Mouse (Mus musculus): Measurements from ENCODE around the gene Gm49378. TPM values are rescaled to one million over a fixed set of nuclear protein-coding genes. Genes with fewer than 3 reads are reported as not detected.

Gm49378 gene
- total RNA-seq, 2 experiments from 2014 or later: 0.72 to 1.2 TPM

GRCm38 (mm10) chr14:55589771-55590448 is 47.8 kb downstream of the Gm49378 start:
- DNase-seq: no peak

DNA sequence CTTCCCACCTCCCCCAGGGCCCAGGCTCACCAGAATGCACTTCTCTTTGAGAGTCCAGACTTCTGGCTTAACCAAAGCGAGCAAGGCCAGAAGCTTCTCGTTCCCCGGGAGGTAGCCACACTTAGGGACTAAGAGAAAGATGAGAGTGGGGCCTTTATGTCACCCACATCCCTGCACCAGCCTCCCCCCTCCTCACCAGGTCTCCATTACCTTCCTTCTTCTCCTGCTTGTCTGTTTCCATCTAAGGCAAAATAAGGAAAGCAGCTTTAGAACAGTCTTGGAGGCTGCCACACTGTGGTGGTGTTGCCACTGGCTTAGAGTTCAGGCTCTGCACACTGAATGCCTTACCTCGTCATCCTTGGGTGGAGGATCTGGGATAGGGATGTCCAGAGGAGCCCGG is 48.4 kb downstream of the Gm49378 start:
- DNase-seq: no peak

- DNase-seq: no peak
Measured at GRCm38 (mm10) chr14:55586149-55586548, 51.5 kb downstream of the Gm49378 start.

GRCm38 (mm10) chr14:55585566-55585960 is 52.1 kb downstream of the Gm49378 start:
- no peak for DNase-seq

- peak; percentile 83 for DNase-seq
Measured at GRCm38 (mm10) chr14:55584702-55585565, 52.8 kb downstream of the Gm49378 start, which contains the start of gene Emc9. Emc9 (minus strand) TSS chr14:55585302.

- DNase-seq: no peak
Measured at GRCm38 (mm10) chr14:55584303-55584701, 53.4 kb downstream of the Gm49378 start.

GRCm38 (mm10) chr14:55581981-55582681 is 55.6 kb downstream of the Gm49378 start:
- DNase-seq: no peak

- DNase-seq: no peak
Measured at GRCm38 (mm10) chr14:55580731-55581130, 57.0 kb downstream of the Gm49378 start.

DNA sequence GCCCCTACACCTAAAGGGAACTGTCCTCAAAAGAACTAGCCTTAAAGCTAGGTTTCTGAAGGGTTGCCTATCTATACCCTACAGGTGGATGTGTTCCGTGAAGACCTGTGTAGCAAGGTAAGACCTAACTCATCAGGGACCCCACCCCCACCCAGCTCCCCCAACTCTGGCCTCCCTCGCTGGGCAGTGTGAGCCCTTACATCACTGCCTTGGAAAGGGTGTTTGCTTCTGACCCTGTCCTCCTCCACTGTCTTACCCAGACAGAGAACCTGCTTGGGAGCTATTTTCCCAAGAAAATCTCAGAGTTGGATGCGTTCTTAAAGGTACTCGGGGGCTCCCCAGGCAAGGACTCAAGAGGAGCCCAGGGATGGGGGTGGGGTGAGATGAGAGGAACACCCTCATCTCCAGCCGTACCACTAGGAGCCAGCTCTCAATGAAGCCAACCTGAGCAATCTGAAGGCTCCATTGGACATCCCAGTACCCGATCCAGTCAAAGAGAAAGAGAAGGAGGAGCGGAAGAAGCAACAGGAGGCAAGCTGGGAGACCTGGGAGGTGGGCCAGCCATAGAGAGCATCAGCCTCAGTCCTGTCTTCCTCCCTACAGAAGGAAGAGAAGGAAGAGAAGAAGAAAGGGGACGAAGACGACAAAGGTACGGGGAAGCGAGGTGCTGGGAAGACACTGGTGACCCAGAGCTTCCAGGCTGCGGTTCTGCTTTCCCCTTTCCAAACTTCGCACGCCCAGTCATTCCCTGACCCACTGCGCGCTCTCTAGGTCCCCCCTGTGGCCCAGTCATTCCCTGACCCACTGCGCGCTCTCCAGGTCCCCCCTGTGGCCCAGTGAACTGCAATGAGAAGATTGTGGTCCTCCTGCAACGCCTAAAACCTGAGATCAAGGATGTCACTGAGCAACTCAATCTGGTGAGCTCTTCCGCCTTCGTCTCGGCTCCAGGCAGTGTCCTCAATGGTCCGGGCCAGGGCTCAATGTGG is 57.9 kb downstream of the Gm49378 start:
- DNase-seq: no peak

Other genes starting within 250 kb of the Gm49378 start
- 10 to 100 TPM; 42.1 to 47.7 TPM for gene Dhrs4, start 159.1 kb downstream of the Gm49378 start, total RNA-seq (2021)
- gene Carmil3, start 147.2 kb downstream of the Gm49378 start, total RNA-seq (2021): under 1 TPM; 0.33 to 0.40 TPM
- gene Cpne6, start 127.5 kb downstream of the Gm49378 start, total RNA-seq (2021): not detected
- gene Nrl, start 112.9 kb downstream of the Gm49378 start, total RNA-seq (2021): not detected
- gene Pck2, start 97.6 kb downstream of the Gm49378 start, total RNA-seq (2021): 1 to 10 TPM; 4.7 to 6.9 TPM
- 100 to 1,000 TPM in 1 of 2 experiments, 10 to 100 TPM in 1; 97.3 to 105 TPM for gene Dcaf11, start 77.9 kb downstream of the Gm49378 start, total RNA-seq (2021)
- gene A730061H03Rik, start 77.5 kb downstream of the Gm49378 start, total RNA-seq (2021): not detected
- 100 to 1,000 TPM; 329 to 343 TPM for gene Fitm1, start 62.3 kb downstream of the Gm49378 start, total RNA-seq (2021)
- 10 to 100 TPM; 66.4 to 67.6 TPM for gene Psme1, start 59.8 kb downstream of the Gm49378 start, total RNA-seq (2021)
- 10 to 100 TPM; 33.4 to 34.1 TPM for gene Emc9, start 52.6 kb downstream of the Gm49378 start, total RNA-seq (2021)
- gene Psme2, start 46.8 kb downstream of the Gm49378 start, total RNA-seq (2021): 10 to 100 TPM; 42.9 to 58.4 TPM
- gene Rnf31, start 46.2 kb downstream of the Gm49378 start, total RNA-seq (2021): 10 to 100 TPM; 11.1 to 20.7 TPM
- gene Irf9, start 34.3 kb downstream of the Gm49378 start, total RNA-seq (2021): 1 to 10 TPM; 4.1 to 5.4 TPM
- gene Rec8, start 19.9 kb downstream of the Gm49378 start, total RNA-seq (2021): under 1 TPM in 1 of 2 experiments, not detected in 1; 0.54 TPM
- gene Ipo4, start 1.9 kb downstream of the Gm49378 start, total RNA-seq (2021): 10 to 100 TPM; 56.8 to 76.0 TPM
- gene Tm9sf1, start 5.9 kb upstream of the Gm49378 start, total RNA-seq (2021): 10 to 100 TPM; 15.8 to 17.6 TPM
- under 1 TPM in 1 of 2 experiments, not detected in 1; 0.24 TPM for gene Tssk4, start 12.3 kb upstream of the Gm49378 start, total RNA-seq (2021)
- gene Mdp1, start 22.6 kb upstream of the Gm49378 start, total RNA-seq (2021): 10 to 100 TPM; 15.0 to 17.3 TPM
- gene Gmpr2, start 34.0 kb upstream of the Gm49378 start, total RNA-seq (2021): 1 to 10 TPM; 2.4 to 3.3 TPM
- 100 to 1,000 TPM; 180 to 191 TPM for gene Nedd8, start 34.2 kb upstream of the Gm49378 start, total RNA-seq (2021)
- gene Tinf2, start 43.9 kb upstream of the Gm49378 start, total RNA-seq (2021): 1 to 10 TPM; 7.5 to 8.2 TPM
- not detected for gene Tgm1, start 76.0 kb upstream of the Gm49378 start, total RNA-seq (2021)
- gene Rabggta, start 84.4 kb upstream of the Gm49378 start, total RNA-seq (2021): 10 to 100 TPM; 10.3 TPM
- gene Dhrs1, start 107.8 kb upstream of the Gm49378 start, total RNA-seq (2021): 10 to 100 TPM; 29.4 to 32.7 TPM
- gene Nop9, start 107.8 kb upstream of the Gm49378 start, total RNA-seq (2021): 10 to 100 TPM; 11.3 to 12.0 TPM
- not detected for gene Cideb, start 120.6 kb upstream of the Gm49378 start, total RNA-seq (2021)
- gene Ltb4r2, start 123.5 kb upstream of the Gm49378 start, total RNA-seq (2021): under 1 TPM in 1 of 2 experiments, not detected in 1; 0.10 TPM
- not detected for gene Ltb4r1, start 128.1 kb upstream of the Gm49378 start, total RNA-seq (2021)
- 1 to 10 TPM; 6.4 to 6.5 TPM for gene Adcy4, start 146.2 kb upstream of the Gm49378 start, total RNA-seq (2021)
- gene Ripk3, start 151.0 kb upstream of the Gm49378 start, total RNA-seq (2021): 1 to 10 TPM; 1.3 to 1.7 TPM
- 1 to 10 TPM; 3.2 to 5.9 TPM for gene Nfatc4, start 185.2 kb upstream of the Gm49378 start, total RNA-seq (2021)
- gene Nynrin, start 216.1 kb upstream of the Gm49378 start, total RNA-seq (2021): 1 to 10 TPM; 2.6 to 4.1 TPM
- not detected for gene Cbln3, start 246.5 kb upstream of the Gm49378 start, total RNA-seq (2021)
- gene Khnyn, start 247.1 kb upstream of the Gm49378 start, total RNA-seq (2021): 1 to 10 TPM; 7.0 to 9.1 TPM